Mouse (Mus musculus) layer of hippocampus, adult 11-12 months (tissue): ENCODE measurements around the gene Tmem125.
"Not testable (repeated sequence)": the region's sequence is repeated elsewhere in the genome, so short reads cannot be mapped to it uniquely, and the experiment has no call there.

Experiments
- DNase-seq: peaks from one replicate; pipeline ENCODE4 v3.0.0; 2022; ENCODE audit warnings: low spot score

Gene Tmem125

GRCm38 (mm10) chr4:118535610-118536009, 8.2 kb downstream of the Tmem125 start:
- DNase-seq: no peak

DNA sequence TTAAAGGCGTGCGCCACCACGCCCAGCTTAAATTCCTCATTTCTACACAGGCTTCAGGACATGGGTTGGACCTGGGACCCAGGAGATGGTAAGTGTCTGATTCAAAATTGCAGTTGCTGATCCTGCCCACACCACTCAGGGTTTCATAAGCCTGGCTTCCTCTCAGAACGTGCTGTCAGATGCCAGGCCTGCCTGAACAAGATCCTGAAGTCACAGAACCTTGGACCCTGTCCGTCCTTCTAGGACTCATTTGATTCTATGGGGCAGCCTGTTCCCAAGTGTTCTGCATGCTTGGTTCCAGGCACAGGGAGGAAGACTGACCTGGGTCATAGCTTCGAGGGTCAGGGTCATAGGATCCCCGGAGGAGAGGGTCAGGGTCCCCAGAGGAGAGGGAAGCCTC, 10.2 kb downstream of the Tmem125 start:
- DNase-seq: no peak

- no peak for DNase-seq
These were observed 10.7 kb downstream of the Tmem125 start for GRCm38 (mm10) chr4:118533156-118533555.

DNA sequence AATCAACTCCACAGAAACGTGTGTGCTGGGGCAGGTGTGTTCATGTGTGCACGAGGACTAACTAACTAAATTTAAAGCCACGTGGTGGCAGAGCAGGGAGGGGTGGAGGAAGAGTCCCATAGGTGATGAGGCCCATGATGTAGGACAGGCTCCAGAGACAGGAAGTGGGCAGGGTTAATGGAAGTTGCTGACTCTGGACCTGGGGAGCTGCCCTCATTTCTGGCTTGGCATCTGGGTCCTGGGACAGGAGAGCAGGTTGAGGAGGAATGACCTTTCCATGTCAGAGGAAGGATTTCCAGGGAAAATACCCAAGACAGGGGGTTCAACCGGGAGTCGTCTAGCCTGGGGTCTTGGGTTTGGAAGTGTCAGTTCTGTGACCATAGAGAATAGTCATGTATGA, 11.2 kb downstream of the Tmem125 start:
- DNase-seq: no peak

DNA sequence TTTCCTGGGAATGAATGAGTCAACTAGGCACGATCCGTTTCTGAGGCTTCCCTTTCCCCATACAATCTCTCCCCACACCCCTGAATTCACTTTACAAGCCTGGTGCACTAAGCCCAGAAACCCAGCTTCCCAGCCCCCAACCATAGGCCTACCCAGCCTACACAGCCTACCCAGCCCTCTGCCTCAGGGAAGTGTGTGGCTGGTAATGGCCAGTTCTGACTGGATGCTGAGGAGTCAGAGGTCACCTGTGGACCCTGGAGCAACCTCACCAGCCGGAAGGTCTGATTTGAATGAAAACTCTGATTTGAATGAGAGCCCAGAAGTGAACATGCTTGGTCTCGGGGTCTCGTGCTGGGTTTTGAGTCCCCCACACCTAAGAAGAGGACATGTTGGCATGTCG, 16.1 kb downstream of the Tmem125 start:
- no peak for DNase-seq

- DNase-seq: no peak
These were observed 16.5 kb downstream of the Tmem125 start for GRCm38 (mm10) chr4:118527335-118527681.

GRCm38 (mm10) chr4:118526408-118527334, 17.2 kb downstream of the Tmem125 start, which contains the start of gene 2610528J11Rik:
Gene 2610528J11Rik (plus strand): TSS chr4:118526999.
- DNase-seq: no peak

- no peak for DNase-seq
These were observed 18.1 kb downstream of the Tmem125 start for GRCm38 (mm10) chr4:118525779-118526178.

- no peak for DNase-seq
These were observed 19.9 kb downstream of the Tmem125 start for GRCm38 (mm10) chr4:118523976-118524375.

GRCm38 (mm10) chr4:118522248-118522647, 21.6 kb downstream of the Tmem125 start:
- no peak for DNase-seq

- no peak for DNase-seq
These were observed 25.6 kb downstream of the Tmem125 start for GRCm38 (mm10) chr4:118518208-118518607.

GRCm38 (mm10) chr4:118517497-118518146, 26.2 kb downstream of the Tmem125 start:
- no peak for DNase-seq

DNA sequence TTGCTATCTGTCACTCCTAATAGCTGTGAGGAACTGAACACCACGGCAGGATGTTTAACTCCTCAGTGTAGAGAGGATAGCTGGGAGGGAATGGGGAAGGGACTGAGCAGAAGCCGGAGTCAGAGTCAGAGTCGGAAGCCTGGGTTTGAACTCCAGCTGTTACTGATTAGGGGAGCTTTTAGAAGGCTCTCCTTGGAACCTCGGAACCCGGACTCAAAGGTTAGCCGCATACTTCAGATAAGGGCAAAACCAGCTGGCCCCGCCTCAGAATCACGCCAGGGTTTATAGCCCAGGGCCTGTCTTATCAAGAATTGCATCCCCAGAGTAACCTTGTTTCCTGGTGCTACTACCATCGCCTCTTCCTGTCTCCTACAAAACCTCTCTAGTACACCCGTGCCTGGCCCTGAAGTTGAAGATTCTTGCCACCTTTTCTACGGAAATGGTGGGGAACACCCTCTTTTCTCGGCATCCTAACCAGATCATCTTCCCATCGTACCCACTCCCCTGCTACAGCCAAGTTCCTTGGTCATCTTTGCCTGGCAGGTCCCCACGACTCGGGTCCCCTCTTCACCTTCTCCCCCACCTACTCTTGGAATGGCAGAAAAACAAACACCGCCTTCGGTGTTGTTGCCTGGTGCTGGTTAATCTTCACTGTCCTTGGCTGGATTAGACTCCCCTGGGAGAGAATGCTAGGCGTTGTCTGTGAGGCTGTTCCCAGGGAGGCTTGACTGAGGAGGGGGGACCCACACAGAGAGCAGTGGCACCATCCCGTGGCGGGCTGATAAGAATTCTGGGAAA, 26.9 kb downstream of the Tmem125 start:
- no peak for DNase-seq

DNA sequence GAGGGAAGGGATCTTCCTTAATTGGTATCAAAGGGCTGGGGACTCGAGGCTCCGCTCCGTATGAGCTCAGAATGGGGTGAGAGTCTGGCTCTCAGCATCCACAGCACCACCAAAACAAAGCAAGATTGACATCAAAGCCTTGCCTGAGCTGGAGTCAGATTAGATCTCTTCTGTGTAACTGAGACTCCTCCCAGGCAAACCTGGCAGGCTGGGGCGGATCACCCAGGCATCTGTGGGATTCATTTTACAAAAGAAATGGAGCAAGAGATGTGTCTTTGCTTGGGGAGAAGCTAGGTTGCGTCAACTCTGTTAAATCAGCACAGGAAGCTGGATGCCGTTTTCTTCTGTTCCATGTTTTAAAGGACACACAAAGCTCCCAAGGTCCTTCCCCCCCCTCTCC, 34.8 kb downstream of the Tmem125 start:
- no peak for DNase-seq

- DNase-seq: not testable (repeated sequence)
These were observed 36.7 kb downstream of the Tmem125 start for GRCm38 (mm10) chr4:118507171-118507570.

DNA sequence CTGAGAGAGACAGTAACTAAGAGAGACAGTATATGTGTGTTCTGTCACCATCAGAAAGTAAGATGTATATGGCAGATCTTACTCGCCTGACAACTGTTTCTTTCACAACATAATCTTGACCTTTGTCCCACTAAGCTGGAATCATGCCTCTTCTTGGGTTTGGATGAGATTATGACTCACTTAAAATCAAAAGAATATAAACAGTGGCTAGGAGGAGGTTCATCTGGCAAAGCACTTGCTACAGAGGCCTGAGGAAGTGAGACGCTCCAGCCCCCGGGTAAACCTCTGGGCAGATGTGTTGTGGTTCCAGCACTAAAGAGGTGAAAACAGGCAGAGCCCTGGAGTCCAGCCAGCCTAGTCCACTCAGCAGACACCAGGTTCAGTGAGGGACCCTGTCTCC, 38.3 kb downstream of the Tmem125 start:
- DNase-seq: no peak

DNA sequence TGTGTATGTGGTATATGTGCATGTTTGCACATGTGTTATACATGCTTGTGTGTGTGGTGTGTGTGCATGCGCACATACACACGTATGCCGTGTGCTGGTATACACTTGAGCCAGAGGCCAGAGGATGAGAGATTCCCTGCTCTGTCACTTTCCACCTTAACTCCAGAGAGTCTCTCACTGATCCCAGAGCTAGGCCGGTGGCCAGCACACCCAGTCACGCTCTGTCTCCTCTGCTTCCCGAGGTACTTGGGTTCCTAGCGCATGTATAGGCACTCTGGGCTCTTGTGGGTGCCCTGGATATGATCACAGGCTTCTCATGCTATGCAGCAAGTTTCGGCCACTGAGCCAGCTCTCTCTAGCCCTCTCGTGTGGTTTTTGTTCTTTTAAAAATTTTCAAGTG, 43.1 kb downstream of the Tmem125 start:
- DNase-seq: no peak

GRCm38 (mm10) chr4:118500171-118500724, 43.6 kb downstream of the Tmem125 start:
- no peak for DNase-seq
